Mouse (Mus musculus): ENCODE results near the gene I830077J02Rik.

GRCm38 (mm10) chr3:105932240-105933071 is at the start of gene I830077J02Rik:
- TF ChIP-seq POLR2A (IDR thresholded peaks at IDR 0.05; ENCODE audit: borderline replicate concordance, control insufficient read depth, low read depth, low read length) (no peak), CTCF (IDR thresholded peaks at IDR 0.05; ENCODE audit: control insufficient read depth, insufficient read depth, low read length) (no peak)
